Mouse (Mus musculus) limb, embryonic 11.5 days (tissue): ENCODE data around the gene Gsto2. TPM values are rescaled to one million over a fixed set of nuclear protein-coding genes. Genes with fewer than 3 reads are reported as not detected.
A peak's percentile ranks its signal among the peaks of the same experiment; 100 is the strongest.

Experiments
- ATAC-seq: fragments of 200-750 bp; cut with Nextera tagmentation; 2 replicates; pipeline ENCODE4 v1.8.0; 2017; ENCODE audit warnings: low read depth; ENCODE audit not compliant: insufficient number of reproducible peaks, low FRiP score, low TSS enrichment
- DNase-seq: peaks from one replicate; pipeline ENCODE4 v3.0.0-alpha.2; 2015; ENCODE audit warnings: low spot score
- H3K27ac ChIP-seq: fragments of 300-500 bp; sonication (generic); replicated peaks from 2 replicates; pipeline ENCODE4 v1.5.1; 2014; ENCODE audit warnings: low read depth, mild to moderate bottlenecking, low read length
- H3K27me3 ChIP-seq: fragments of 300-500 bp; sonication (generic); 2 replicates; pipeline ENCODE4 v1.6.1; 2014; ENCODE audit warnings: mild to moderate bottlenecking, low read length, mixed read lengths; ENCODE audit not compliant: control insufficient read depth, insufficient read depth
- H3K36me3 ChIP-seq: fragments of 300-500 bp; sonication (generic); 2 replicates; pipeline ENCODE4 v1.6.1; 2014; ENCODE audit warnings: mild to moderate bottlenecking, low read length, moderate library complexity, mixed read lengths; ENCODE audit not compliant: control insufficient read depth, insufficient read depth
- H3K4me1 ChIP-seq: fragments of 300-500 bp; sonication (generic); 2 replicates; pipeline ENCODE4 v1.6.1; 2014; ENCODE audit warnings: low read length, mixed read lengths; ENCODE audit not compliant: control insufficient read depth, insufficient read depth
- H3K4me2 ChIP-seq: fragments of 300-500 bp; sonication (generic); 2 replicates; pipeline ENCODE4 v1.6.1; 2014; ENCODE audit warnings: low read depth, mild to moderate bottlenecking, moderate library complexity; ENCODE audit not compliant: severe bottlenecking
- H3K4me3 ChIP-seq: fragments of 300-500 bp; sonication (generic); 2 replicates; pipeline ENCODE4 v1.5.1; 2014; ENCODE audit warnings: low read depth, low read length
- H3K9ac ChIP-seq: fragments of 300-500 bp; sonication (generic); 2 replicates; pipeline ENCODE4 v1.6.1; 2014; ENCODE audit warnings: mild to moderate bottlenecking, low read length
- H3K9me3 ChIP-seq: fragments of 300-500 bp; sonication (generic); 2 replicates; pipeline ENCODE4 v1.6.1; 2016; ENCODE audit warnings: low read length; ENCODE audit not compliant: control insufficient read depth
- WGBS: fragments of 180-500 bp; shearing (Covaris S2); extraction: QIAGEN DNeasy Blood & Tissue Kit; methylation state at CpG from one replicate; pipeline ENCODE4 v1.1.7; 2014; 5-methylcytosine and 5-hydroxymethylcytosine counted together
- polyA plus RNA-seq: library from polyadenylated mRNA; unstranded; fragments of >200 nt; fragmentation: Nextera tagmentation; extraction: Ambion mirVana; gene quantifications from 2 replicates; pipeline ENCODE4 v1.2.1, GENCODE M21; 2014

Gene Gsto2
- polyA plus RNA-seq, 1 experiment from 2014 or later: 1.1 TPM

DNA sequence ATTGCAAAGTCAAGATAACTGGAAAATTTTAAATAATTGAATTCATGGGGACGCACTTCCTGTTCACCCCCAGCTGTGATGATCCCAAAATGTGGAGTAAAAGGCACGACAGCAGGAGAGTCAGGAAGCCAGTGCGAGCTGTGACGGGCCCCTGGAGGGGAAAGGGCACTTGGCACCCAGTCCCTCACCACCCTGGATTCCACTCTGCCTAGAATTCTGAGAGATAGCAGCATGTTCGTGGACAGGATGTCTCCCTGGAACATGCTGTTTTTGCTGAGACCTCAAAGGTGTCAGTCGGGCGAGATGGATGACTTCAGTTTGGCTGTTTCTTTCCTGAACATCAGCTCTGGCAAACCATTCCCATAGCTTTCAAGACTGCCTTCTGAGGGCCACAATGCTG, 60.5 kb downstream of the Gsto2 start:
- WGBS: 74% methylated on average over 7 of the region's 7 CpGs
- Histone ChIP-seq H3K4me1 (no peaks in the 10 kb centered on the region), H3K27ac (no peak overlapping the region), H3K9me3 (no peaks in the 10 kb centered on the region), H3K4me3 (no peak overlapping the region), H3K4me2 (no peak overlapping the region), H3K36me3 (no peaks in the 10 kb centered on the region), H3K27me3 (no peaks in the 10 kb centered on the region), H3K9ac (no peak overlapping the region)
- ATAC-seq: no peak
- DNase-seq: no peak

DNA sequence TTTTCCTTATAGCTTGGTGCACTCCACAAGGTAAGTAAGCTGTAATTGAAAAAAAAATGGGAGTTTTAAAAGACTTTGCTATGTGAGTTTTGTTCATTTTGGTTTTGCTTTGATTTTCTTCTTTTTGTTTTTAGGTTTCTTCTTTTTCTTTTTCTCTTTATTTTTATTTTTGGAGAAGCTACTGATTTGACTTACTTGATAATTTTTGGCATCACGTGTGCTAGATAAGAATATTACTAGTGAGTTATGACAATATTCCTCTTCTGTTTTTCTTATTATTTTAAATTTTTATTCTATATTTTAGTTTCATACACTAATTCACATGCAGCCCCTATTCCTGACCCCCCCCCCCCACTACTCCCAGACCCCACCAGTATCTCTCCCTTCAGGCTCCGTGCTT, 61.7 kb downstream of the Gsto2 start:
- Histone ChIP-seq H3K4me1 (no peaks in the 10 kb centered on the region), H3K9me3 (no peaks in the 10 kb centered on the region), H3K27ac (no peak overlapping the region), H3K4me3 (no peak overlapping the region), H3K27me3 (no peaks in the 10 kb centered on the region), H3K36me3 (no peaks in the 10 kb centered on the region), H3K4me2 (no peak overlapping the region), H3K9ac (no peak overlapping the region)
- no peak for DNase-seq
- ATAC-seq: no peak
- 97% methylated on average over 2 of the region's 2 CpGs for WGBS

DNA sequence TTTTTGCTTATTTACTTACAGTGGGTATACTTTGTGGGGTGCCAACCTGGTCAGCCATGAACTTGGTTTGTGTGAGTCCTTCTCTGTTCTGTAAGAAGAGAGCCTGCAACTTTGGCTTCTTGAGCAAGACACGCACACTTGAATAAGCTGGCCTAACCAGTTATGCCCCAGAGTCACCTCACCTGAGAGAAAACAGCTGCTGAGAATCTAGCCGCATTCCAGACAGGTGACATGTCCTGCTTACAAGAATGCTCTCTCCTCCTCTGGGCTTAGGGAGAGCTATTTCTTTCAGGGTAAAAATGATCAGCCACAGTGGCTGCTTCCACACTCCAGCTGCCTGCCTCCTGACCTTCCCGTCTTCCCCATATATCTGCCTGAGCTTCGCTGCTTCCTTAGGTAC, 63.7 kb downstream of the Gsto2 start:
- WGBS: 80% methylated on average over 4 of the region's 4 CpGs
- ATAC-seq: no peak
- H3K9me3 ChIP-seq: no peaks in the 10 kb centered on the region
- H3K4me3 ChIP-seq: no peak overlapping the region
- H3K4me2 ChIP-seq: no peak overlapping the region
- H3K4me1 ChIP-seq: no peaks in the 10 kb centered on the region
- no peaks in the 10 kb centered on the region for H3K27me3 ChIP-seq
- H3K36me3 ChIP-seq: no peaks in the 10 kb centered on the region
- DNase-seq: no peak
- H3K9ac ChIP-seq: no peak overlapping the region
- no peak overlapping the region for H3K27ac ChIP-seq

DNA sequence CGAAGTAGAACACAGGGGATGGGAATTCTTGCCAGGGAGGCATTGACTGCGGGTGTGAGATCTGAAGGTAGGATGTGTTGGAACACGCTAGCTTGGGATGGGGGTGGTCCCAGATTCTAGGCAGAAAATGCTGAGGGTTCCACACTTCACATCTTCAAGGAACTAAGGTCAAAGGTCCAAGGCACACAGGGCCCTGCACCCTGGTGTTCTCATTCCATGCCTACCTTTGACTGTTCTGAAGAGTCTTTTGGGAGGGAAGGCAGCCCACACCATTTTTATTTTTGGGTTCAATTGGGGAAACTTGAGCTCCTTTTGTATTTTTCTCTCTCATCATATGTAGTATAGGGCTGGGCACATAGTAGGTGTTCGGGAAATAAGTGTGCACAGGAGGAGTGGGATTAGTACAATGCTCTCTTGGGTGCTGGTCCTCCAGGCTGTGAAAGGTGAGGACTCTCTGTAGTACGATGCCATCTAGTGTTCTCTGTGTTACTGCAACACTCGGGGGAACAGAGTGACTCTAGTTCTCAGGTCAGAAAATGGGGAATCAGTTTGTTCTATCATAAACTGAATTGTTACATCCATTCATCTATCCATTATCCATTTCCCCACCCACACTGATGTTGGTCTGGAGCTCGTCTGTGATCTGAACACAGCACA, 66.8 kb downstream of the Gsto2 start:
- H3K9me3 ChIP-seq: no peaks in the 10 kb centered on the region
- H3K27ac ChIP-seq: no peak overlapping the region
- no peak overlapping the region for H3K4me3 ChIP-seq
- no peaks in the 10 kb centered on the region for H3K27me3 ChIP-seq
- no peak overlapping the region for H3K9ac ChIP-seq
- H3K36me3 ChIP-seq: no peaks in the 10 kb centered on the region
- 0 out of 2 replicates have a peak, but pooled peaks have one; percentile 18 for ATAC-seq
- WGBS: 41% methylated on average over 7 of the region's 7 CpGs
- H3K4me2 ChIP-seq: no peak overlapping the region
- DNase-seq: peak; percentile 55
- H3K4me1 ChIP-seq: no peaks in the 10 kb centered on the region

DNA sequence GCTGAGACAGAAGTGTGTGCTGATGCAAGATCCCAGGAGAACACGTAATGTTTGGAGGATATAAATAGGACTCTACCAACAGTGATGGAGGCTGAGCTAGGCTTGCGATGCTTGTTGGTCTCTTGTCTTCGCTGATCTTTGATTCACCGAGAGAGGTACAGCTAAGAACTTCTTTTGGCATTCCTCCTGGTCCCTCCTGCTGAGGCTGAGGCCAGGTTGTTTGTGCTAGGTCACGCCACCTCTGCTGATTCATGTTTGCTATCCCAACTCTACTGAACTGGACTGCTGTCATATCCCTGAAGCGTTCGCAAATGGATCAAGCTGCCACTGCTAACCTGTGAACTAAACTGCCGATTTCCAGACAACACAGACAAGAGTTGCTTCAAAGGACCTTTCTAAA, 68.8 kb downstream of the Gsto2 start:
- no peak for DNase-seq
- no peak for ATAC-seq
- no peaks in the 10 kb centered on the region for H3K36me3 ChIP-seq
- no peaks in the 10 kb centered on the region for H3K9me3 ChIP-seq
- no peak overlapping the region for H3K27ac ChIP-seq
- H3K4me3 ChIP-seq: no peak overlapping the region
- H3K27me3 ChIP-seq: no peaks in the 10 kb centered on the region
- H3K9ac ChIP-seq: no peak overlapping the region
- H3K4me2 ChIP-seq: no peak overlapping the region
- H3K4me1 ChIP-seq: peaks cover 4% of the 10 kb centered on the region; the same call in 1 of the 2 replicates
- 91% methylated on average over 8 of the region's 8 CpGs for WGBS

DNA sequence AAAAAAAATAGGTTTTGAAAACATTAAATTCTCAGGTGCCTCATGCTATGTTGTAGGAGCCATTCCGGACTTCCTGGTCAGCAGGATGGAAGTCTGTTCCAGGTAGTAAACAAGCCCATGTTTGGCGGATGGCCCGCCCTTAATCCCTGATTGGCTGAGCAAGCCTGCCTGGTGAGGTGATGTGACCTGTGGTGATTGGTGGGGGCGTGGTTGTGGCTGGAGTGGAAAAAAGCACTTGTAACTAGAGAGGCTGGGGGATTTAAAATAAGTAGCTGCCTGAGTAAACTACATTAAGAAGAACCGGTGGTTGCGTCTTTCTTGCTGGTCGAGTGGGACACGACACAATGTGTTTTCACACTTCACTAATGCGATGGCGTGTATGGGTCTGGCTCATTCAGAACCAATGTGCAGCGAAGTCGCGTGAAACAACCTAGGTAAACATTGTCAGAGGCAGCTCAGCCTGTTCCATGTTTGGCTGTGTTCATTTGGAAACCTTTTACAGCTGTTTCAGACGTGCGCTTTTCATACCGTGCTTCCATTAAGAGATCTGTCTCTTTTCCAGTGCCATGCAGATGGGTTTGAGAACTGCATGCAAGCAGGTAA, 69.4 kb downstream of the Gsto2 start:
- H3K9me3 ChIP-seq: no peaks in the 10 kb centered on the region
- WGBS: 74% methylated on average over 16 of the region's 16 CpGs
- DNase-seq (no peak), ATAC-seq (no peak)
- H3K9ac ChIP-seq: no peak overlapping the region
- H3K27ac ChIP-seq: no peak overlapping the region
- H3K4me3 ChIP-seq: no peak overlapping the region
- H3K36me3 ChIP-seq: no peaks in the 10 kb centered on the region
- no peaks in the 10 kb centered on the region for H3K27me3 ChIP-seq
- H3K4me1 ChIP-seq: peaks cover 4% of the 10 kb centered on the region; the same call in 1 of the 2 replicates
- no peak overlapping the region for H3K4me2 ChIP-seq

DNA sequence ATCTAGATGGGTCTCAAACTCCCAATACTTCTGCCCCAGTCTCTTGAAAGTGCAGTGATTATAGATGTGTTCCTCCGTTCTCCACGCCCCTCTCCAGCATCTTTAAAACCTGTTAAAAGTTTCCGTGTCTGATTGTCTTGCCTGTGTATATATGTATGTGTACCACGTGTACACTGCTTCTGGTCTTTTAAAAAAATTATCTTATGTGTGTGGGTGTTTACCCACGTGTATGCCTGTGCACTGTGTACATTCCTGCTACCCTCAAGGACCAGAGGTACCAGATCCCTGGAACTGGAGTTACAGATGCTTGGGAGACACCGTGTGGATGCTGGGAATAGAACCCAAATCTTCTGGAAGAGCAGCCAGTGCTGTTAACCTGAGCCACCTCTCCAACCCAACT, 70.2 kb downstream of the Gsto2 start:
- H3K27me3 ChIP-seq: no peaks in the 10 kb centered on the region
- no peak for DNase-seq
- H3K4me2 ChIP-seq: no peak overlapping the region
- H3K27ac ChIP-seq: no peak overlapping the region
- H3K36me3 ChIP-seq: no peaks in the 10 kb centered on the region
- 82% methylated on average over 6 of the region's 6 CpGs for WGBS
- H3K4me3 ChIP-seq: no peak overlapping the region
- H3K9me3 ChIP-seq: no peaks in the 10 kb centered on the region
- H3K9ac ChIP-seq: no peak overlapping the region
- ATAC-seq: no peak
- H3K4me1 ChIP-seq: peaks cover 4% of the 10 kb centered on the region; the same call in 1 of the 2 replicates
